Mouse (Mus musculus) lung, postnatal 0 days (tissue): ENCODE data around the gene B430306N03Rik. TPM values are rescaled to one million over a fixed set of nuclear protein-coding genes. Genes with fewer than 3 reads are reported as not detected.

Source experiments
- ATAC-seq: fragments of 200-750 bp; cut with Nextera tagmentation; 2 replicates; pipeline ENCODE4 v1.8.0; 2017; ENCODE audit warnings: moderate library complexity
- DNase-seq: peaks from one replicate; pipeline ENCODE4 v3.0.0-alpha.2; 2016; ENCODE audit warnings: low spot score
- H3K27ac ChIP-seq: fragments of 300-500 bp; sonication (generic); 2 replicates; pipeline ENCODE4 v1.5.1; 2014; ENCODE audit warnings: antibody characterized with exemption, mild to moderate bottlenecking, low read length, mixed read lengths
- H3K27me3 ChIP-seq: fragments of 300-500 bp; sonication (generic); replicated peaks from 2 replicates; pipeline ENCODE4 v1.6.1; 2014; ENCODE audit warnings: low read length, mixed read lengths; ENCODE audit not compliant: insufficient read depth
- H3K36me3 ChIP-seq: fragments of 300-500 bp; sonication (generic); 2 replicates; pipeline ENCODE4 v1.6.1; 2014; ENCODE audit warnings: low read length, mixed read lengths; ENCODE audit not compliant: insufficient read depth
- H3K4me1 ChIP-seq: fragments of 300-500 bp; sonication (generic); 2 replicates; pipeline ENCODE4 v1.6.1; 2014; ENCODE audit warnings: antibody characterized with exemption, low read depth, low read length, mixed read lengths; ENCODE audit not compliant: insufficient read depth
- H3K4me2 ChIP-seq: fragments of 300-500 bp; sonication (generic); replicated peaks from 2 replicates; pipeline ENCODE4 v1.6.1; 2014; ENCODE audit warnings: low read depth, mild to moderate bottlenecking, low read length, moderate library complexity, mixed read lengths
- H3K4me3 ChIP-seq: fragments of 300-500 bp; sonication (generic); 2 replicates; pipeline ENCODE4 v1.5.1; 2014; ENCODE audit warnings: low read depth, low read length
- H3K9ac ChIP-seq: fragments of 300-500 bp; sonication (generic); replicated peaks from 2 replicates; pipeline ENCODE4 v1.6.1; 2014; ENCODE audit warnings: low read depth, mild to moderate bottlenecking
- H3K9me3 ChIP-seq: fragments of 300-500 bp; sonication (generic); 2 replicates; pipeline ENCODE4 v1.6.1; 2016; ENCODE audit warnings: low read length, mixed read lengths
- CTCF ChIP-seq: IDR thresholded peaks from 2 replicates; pipeline ENCODE4 v1.5.1; 2016; ENCODE audit warnings: antibody characterized with exemption, mild to moderate bottlenecking
- EP300 ChIP-seq: IDR thresholded peaks from 2 replicates; pipeline ENCODE4 v1.6.1; 2016; ENCODE audit warnings: antibody characterized with exemption, mild to moderate bottlenecking, control low read depth
- WGBS: fragments of 180-500 bp; shearing (Covaris S2); extraction: QIAGEN DNeasy Blood & Tissue Kit; methylation state at CpG from one replicate; pipeline ENCODE4 v1.1.7; 2014; 5-methylcytosine and 5-hydroxymethylcytosine counted together
- polyA plus RNA-seq: library from polyadenylated mRNA; unstranded; fragments of >200 nt; fragmentation: Nextera tagmentation; extraction: Ambion mirVana; gene quantifications from 2 replicates; pipeline ENCODE4 v1.2.1, GENCODE M21; 2015

Gene B430306N03Rik
- polyA plus RNA-seq, 1 experiment from 2014 or later = 0.58 TPM

DNA sequence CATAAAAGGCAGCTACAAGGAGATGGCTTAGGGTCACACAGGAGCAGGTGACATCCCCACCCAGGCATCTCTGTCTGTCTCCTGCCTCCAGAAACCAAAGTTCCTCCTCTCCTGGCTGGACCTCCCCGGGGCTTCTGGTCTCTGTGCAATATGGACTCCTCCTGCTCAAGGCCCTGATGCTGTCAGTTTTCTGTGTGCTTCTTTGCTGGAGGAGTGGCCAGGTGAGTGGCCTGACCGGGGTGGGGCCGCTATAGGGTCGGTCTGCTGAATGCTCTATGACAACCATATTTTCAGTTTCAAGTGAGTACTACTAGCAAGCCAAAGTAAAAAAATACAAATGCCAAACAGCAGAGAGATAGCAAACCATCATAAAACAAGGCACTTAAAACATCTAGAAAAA, 43.3 kb upstream of the B430306N03Rik start:
- no peaks in the 10 kb centered on the region for H3K27me3 ChIP-seq

DNA sequence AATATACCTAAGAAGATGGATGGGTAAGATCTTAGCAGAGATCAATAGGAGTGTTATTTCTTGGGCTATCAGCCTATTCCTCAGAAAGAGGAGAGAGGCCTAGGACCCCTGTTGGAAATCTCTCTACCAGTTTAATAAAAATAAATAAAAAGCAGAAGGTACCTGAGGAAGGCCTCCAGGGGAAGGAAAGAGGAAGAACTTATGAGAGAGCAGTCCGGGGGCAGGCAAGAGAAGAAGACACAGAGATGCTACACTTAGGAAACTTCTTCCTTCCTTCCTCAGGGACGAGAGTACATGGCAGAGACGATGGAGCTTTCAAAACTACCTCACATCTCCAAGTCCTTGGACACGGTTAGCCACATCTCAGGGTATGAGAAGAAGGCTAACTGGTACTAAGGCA, 41.8 kb upstream of the B430306N03Rik start:
- TF ChIP-seq EP300 = no peak
- no peak for TF ChIP-seq CTCF
- WGBS = 70% methylated on average over 4 of the region's 4 CpGs
- Histone ChIP-seq H3K4me1 (no peaks in the 10 kb centered on the region), H3K9ac (no peak overlapping the region), H3K4me3 (no peak overlapping the region), H3K27me3 (no peaks in the 10 kb centered on the region), H3K36me3 (no peaks in the 10 kb centered on the region), H3K9me3 (no peaks in the 10 kb centered on the region), H3K27ac (no peak overlapping the region), H3K4me2 (no peak overlapping the region)
- ATAC-seq (no peak), DNase-seq (no peak)

More for the DNA sequence above, 43.3 kb upstream of the B430306N03Rik start:
- no peak overlapping the region for H3K9ac ChIP-seq
- 81% methylated on average over 4 of the region's 4 CpGs for WGBS
- ATAC-seq (no peak), DNase-seq (no peak)
- no peak for TF ChIP-seq CTCF
- no peak for TF ChIP-seq EP300
- H3K9me3 ChIP-seq = no peaks in the 10 kb centered on the region
- H3K4me1 ChIP-seq = no peaks in the 10 kb centered on the region
- no peak overlapping the region for H3K4me3 ChIP-seq
- H3K27ac ChIP-seq = no peak overlapping the region
- H3K4me2 ChIP-seq = no peak overlapping the region
- H3K36me3 ChIP-seq = no peaks in the 10 kb centered on the region

GRCm38 (mm10) chr17:48274885-48275284, 41.1 kb upstream of the B430306N03Rik start:
- H3K36me3 ChIP-seq = no peaks in the 10 kb centered on the region
- WGBS = 31% methylated on average over 6 of the region's 6 CpGs
- no peak overlapping the region for H3K4me2 ChIP-seq
- no peaks in the 10 kb centered on the region for H3K27me3 ChIP-seq
- no peaks in the 10 kb centered on the region for H3K9me3 ChIP-seq
- ATAC-seq (peak; percentile 59; the same call in 1 of the 2 replicates), DNase-seq (peak; percentile 79)
- no peaks in the 10 kb centered on the region for H3K4me1 ChIP-seq
- TF ChIP-seq EP300 = no peak
- peak; percentile 91 for TF ChIP-seq CTCF
- H3K9ac ChIP-seq = no peak overlapping the region
- no peak overlapping the region for H3K4me3 ChIP-seq
- H3K27ac ChIP-seq = no peak overlapping the region

GRCm38 (mm10) chr17:48275736-48276135, 40.2 kb upstream of the B430306N03Rik start:
- no peak overlapping the region for H3K4me2 ChIP-seq
- H3K4me1 ChIP-seq = no peaks in the 10 kb centered on the region
- H3K36me3 ChIP-seq = no peaks in the 10 kb centered on the region
- no peak for DNase-seq
- ATAC-seq = no peak
- no peak overlapping the region for H3K9ac ChIP-seq
- WGBS = 53% methylated on average over 7 of the region's 7 CpGs
- no peaks in the 10 kb centered on the region for H3K27me3 ChIP-seq
- TF ChIP-seq EP300 (no peak), CTCF (no peak)
- H3K4me3 ChIP-seq = no peak overlapping the region
- H3K9me3 ChIP-seq = no peaks in the 10 kb centered on the region
- H3K27ac ChIP-seq = no peak overlapping the region

DNA sequence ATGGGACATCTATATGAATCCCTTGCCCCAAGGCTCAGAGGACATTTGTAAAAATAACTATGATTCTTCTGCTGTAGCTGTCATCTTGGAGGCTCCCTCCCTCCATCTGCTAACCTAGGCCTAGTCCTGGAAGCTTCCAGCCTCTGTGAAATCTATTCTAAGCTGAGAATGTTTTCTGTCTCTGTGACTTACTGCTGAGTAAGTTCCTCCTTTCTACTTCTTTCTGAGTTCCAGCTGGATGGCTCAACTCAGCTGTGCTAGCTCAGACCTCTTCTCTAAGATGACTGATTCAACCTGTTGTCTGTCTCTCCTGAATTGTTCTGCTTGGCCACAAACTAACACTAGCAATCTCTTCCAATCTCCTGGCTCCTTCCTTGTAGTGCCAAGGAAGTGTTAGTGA, 37.6 kb upstream of the B430306N03Rik start:
- ATAC-seq = no peak
- Histone ChIP-seq H3K9me3 (no peaks in the 10 kb centered on the region), H3K4me1 (no peaks in the 10 kb centered on the region; the same call in 1 of the 2 replicates), H3K9ac (no peak overlapping the region), H3K27me3 (no peaks in the 10 kb centered on the region), H3K4me3 (no peak overlapping the region), H3K27ac (no peak overlapping the region), H3K4me2 (no peak overlapping the region), H3K36me3 (no peaks in the 10 kb centered on the region)
- TF ChIP-seq CTCF = no peak
- TF ChIP-seq EP300 = no peak
- DNase-seq = no peak

DNA sequence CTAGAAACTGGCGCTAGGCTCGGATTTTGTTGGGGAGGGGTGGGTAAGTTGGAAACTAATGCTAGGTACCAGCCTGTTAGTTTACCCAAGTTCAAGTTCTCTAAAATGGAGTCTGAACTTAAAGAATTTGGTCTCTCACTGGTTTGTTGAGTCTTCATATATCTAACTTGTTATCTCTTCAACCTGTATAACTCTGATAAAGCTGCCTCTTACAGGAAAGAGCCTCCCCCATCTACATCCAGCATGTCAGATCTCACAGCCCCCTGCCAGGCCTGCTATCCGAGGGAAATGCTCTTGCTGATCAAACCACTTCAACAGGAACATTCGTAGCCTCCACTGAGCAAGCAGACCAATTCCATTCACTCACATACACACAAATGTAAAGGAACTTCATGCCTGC, 36.9 kb upstream of the B430306N03Rik start:
- Histone ChIP-seq H3K9me3 (no peaks in the 10 kb centered on the region), H3K4me1 (no peaks in the 10 kb centered on the region; the same call in 1 of the 2 replicates), H3K27ac (no peak overlapping the region), H3K4me2 (no peak overlapping the region), H3K4me3 (no peak overlapping the region), H3K27me3 (no peaks in the 10 kb centered on the region), H3K36me3 (no peaks in the 10 kb centered on the region), H3K9ac (no peak overlapping the region)
- DNase-seq (no peak), ATAC-seq (no peak)
- no peak for TF ChIP-seq EP300
- no peak for TF ChIP-seq CTCF
- WGBS = 67% methylated on average over 4 of the region's 4 CpGs
